1 mouse cellular context compared by ENCODE assay signal in the genomic region with DNA sequence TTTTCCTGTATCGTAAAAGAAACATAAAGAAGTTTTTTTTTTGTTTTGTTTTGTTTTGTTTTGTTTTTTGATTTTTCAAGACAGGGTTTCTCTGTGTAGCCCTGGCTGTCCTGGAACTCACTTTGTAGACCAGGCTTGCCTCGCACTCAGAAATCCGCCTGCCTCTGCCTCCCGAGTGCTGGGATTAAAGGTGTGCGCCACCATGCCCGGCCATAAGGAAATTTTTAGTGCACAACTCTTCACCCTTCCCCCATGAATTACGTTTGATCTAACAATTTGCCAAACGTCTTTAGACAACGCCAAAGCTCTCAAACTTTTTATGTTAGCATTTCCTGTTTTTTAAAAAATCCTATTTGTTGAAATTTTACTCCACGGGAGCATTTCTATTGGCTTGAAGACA.
TF ChIP-seq lines count a peak whose summit lies in the region.

No protein-coding gene starts in this region.

TF ChIP-seq in MEL, 35 proteins besides CTCF, POLR2A, EP300 and RAD21:
- TF ChIP-seq E2F4 (IDR thresholded peaks at IDR 0.05; ENCODE audit: borderline replicate concordance, low read depth, low read length): peak; percentile 64; the same call in 1 of the 2 replicates
